Mouse (Mus musculus) hindbrain, embryonic 15.5 days (tissue): Measurements from ENCODE around the gene Brf1. TPM values are rescaled to one million over a fixed set of nuclear protein-coding genes. Genes with fewer than 3 reads are reported as not detected.
A peak's percentile ranks its signal among the peaks of the same experiment; 100 is the strongest.

Experiments
- ATAC-seq: fragments of 200-750 bp; cut with Nextera tagmentation; 2 replicates; pipeline ENCODE4 v1.8.0; 2017; ENCODE audit warnings: low read depth, moderate number of reproducible peaks, moderate TSS enrichment; ENCODE audit not compliant: low FRiP score
- H3K27ac ChIP-seq: fragments of 300-500 bp; sonication (generic); replicated peaks from 2 replicates; pipeline ENCODE4 v1.5.1; 2015; ENCODE audit warnings: mild to moderate bottlenecking, inconsistent platforms
- H3K27me3 ChIP-seq: fragments of 300-500 bp; sonication (generic); 2 replicates; pipeline ENCODE4 v1.6.1; 2015; ENCODE audit warnings: control low read depth, inconsistent platforms
- H3K36me3 ChIP-seq: fragments of 300-500 bp; sonication (generic); 2 replicates; pipeline ENCODE4 v1.6.1; 2015; ENCODE audit warnings: control low read depth, inconsistent platforms
- H3K4me1 ChIP-seq: fragments of 300-500 bp; sonication (generic); replicated peaks from 2 replicates; pipeline ENCODE4 v1.6.1; 2015; ENCODE audit warnings: control low read depth, inconsistent platforms
- H3K4me2 ChIP-seq: fragments of 300-500 bp; sonication (generic); 2 replicates; pipeline ENCODE4 v1.6.1; 2015; ENCODE audit warnings: moderate library complexity, mild to moderate bottlenecking, inconsistent platforms
- H3K4me3 ChIP-seq: fragments of 300-500 bp; sonication (generic); 2 replicates; pipeline ENCODE4 v1.5.1; 2015; ENCODE audit warnings: mild to moderate bottlenecking, inconsistent platforms
- H3K9ac ChIP-seq: fragments of 300-500 bp; sonication (generic); 2 replicates; pipeline ENCODE4 v1.6.1; 2015; ENCODE audit warnings: inconsistent platforms
- H3K9me3 ChIP-seq: fragments of 300-500 bp; sonication (generic); 2 replicates; pipeline ENCODE4 v1.6.1; 2016; ENCODE audit warnings: control low read depth, inconsistent platforms
- WGBS: fragments of 180-500 bp; shearing (Covaris S2); methylation state at CpG from one replicate; pipeline ENCODE4 v1.1.7; 2015; 5-methylcytosine and 5-hydroxymethylcytosine counted together
- polyA plus RNA-seq: library from polyadenylated mRNA; unstranded; fragments of >200 nt; fragmentation: Nextera tagmentation; extraction: Ambion mirVana; gene quantifications from 2 replicates; pipeline ENCODE4 v1.2.1, GENCODE M21; 2015

The Brf1 gene
- polyA plus RNA-seq, 1 experiment from 2014 or later: 51.3 TPM

DNA sequence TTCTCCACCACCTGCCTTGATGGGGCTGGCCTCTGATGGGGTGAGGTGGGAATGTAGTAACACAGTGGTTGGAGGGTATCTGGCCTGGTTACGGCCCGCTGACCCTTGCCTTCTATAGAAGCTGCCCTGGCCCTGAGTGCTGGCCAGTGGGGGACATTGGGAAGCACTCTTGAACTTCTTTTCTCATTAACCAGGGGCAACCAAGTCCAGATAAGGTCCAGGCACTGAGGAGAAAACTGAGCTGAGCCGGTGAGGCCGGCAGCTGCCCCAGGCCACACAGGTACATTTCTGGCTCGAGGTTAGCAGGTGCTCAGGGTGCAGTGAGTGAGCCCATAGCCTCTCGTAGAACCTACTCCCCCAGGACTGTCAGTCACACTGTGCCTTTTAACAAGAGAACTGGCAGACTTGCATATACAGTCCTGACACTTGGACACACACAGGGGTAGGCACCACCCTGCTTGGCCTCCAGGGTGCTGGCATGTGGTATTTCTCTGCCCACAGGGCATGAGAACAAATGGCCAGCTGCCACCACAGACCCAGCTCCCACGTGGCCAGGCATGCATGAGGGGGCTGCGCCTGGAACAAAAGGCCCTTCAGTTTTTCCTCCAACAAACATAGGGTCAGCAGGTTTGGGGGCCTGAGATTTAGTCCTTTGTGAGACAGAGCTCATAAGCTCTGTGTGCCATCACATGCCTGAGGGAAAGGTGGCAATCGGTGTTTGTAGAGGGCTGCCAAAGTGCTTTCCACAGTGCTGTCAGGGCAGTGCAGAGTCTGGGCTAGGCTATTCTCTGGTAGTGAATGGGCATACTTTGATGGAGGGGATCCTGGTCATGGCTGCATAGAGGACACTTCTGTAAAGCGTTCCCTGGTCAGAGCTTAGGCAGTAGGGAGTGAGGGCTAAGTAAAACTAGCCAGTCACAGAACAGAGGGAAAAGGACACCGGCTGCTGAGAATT, 32.1 kb upstream of the Brf1 start:
- H3K4me1 ChIP-seq: peaks cover 44% of the 10 kb centered on the region
- H3K27me3 ChIP-seq: no peaks in the 10 kb centered on the region
- WGBS: 56% methylated on average over 11 of the region's 11 CpGs
- no peak overlapping the region for H3K9ac ChIP-seq
- H3K36me3 ChIP-seq: no peaks in the 10 kb centered on the region
- peak; percentile 40; the same call in 1 of the 2 replicates for ATAC-seq
- H3K27ac ChIP-seq: peak overlapping the region; percentile 63; the same call in 1 of the 2 replicates
- H3K4me3 ChIP-seq: no peak overlapping the region
- H3K4me2 ChIP-seq: no peak overlapping the region
- no peaks in the 10 kb centered on the region for H3K9me3 ChIP-seq

DNA sequence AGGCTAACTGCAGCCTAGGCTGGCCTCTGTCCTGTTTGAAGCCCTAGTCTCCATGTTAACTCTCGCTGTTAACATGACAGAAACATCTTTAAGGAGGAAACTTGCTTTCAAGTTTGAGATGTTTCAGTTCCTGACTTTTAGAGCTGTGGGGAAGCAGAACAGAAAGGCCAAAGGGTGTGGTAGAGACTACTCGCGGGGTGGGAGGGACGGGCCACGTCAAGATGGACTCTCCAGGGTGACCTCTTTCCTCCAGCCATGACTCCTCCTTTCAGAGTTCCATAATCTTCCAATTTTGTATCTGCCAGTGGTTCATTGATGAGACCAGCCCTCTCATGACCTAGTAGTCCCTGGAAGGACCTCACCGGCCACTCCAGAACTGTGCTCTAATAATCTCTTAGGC, 30.9 kb upstream of the Brf1 start:
- Histone ChIP-seq H3K9me3 (no peaks in the 10 kb centered on the region), H3K4me2 (no peak overlapping the region), H3K4me3 (no peak overlapping the region), H3K9ac (no peak overlapping the region), H3K4me1 (peaks cover 47% of the 10 kb centered on the region), H3K36me3 (no peaks in the 10 kb centered on the region), H3K27ac (no peak overlapping the region; the same call in 1 of the 2 replicates), H3K27me3 (no peaks in the 10 kb centered on the region)
- ATAC-seq: no peak
- WGBS: 89% methylated on average over 6 of the region's 6 CpGs

DNA sequence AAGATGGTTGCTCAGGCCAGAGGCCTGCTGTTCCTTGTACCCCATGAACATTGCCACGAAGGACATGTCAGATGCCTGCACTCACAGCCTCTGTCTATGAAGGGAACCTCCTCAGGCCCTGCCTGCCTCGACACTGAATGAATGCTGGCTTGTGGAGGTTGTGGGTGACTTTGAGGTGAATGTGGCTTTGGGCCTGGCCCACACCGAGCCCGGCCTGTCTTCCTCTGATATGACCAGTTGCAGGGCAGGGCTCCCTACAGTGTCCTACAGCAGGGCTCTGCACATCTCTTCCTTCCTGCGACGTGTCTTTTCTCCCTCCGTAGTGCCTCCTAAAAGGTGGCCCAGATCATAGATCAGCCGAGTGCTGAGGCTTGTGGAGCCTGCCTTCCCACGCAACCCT, 30.5 kb upstream of the Brf1 start:
- H3K36me3 ChIP-seq: no peaks in the 10 kb centered on the region
- peaks cover 47% of the 10 kb centered on the region for H3K4me1 ChIP-seq
- no peak overlapping the region for H3K9ac ChIP-seq
- ATAC-seq: no peak
- H3K4me3 ChIP-seq: no peak overlapping the region
- H3K27ac ChIP-seq: no peak overlapping the region
- H3K9me3 ChIP-seq: no peaks in the 10 kb centered on the region
- no peak overlapping the region for H3K4me2 ChIP-seq
- 92% methylated on average over 9 of the region's 9 CpGs for WGBS
- H3K27me3 ChIP-seq: no peaks in the 10 kb centered on the region

DNA sequence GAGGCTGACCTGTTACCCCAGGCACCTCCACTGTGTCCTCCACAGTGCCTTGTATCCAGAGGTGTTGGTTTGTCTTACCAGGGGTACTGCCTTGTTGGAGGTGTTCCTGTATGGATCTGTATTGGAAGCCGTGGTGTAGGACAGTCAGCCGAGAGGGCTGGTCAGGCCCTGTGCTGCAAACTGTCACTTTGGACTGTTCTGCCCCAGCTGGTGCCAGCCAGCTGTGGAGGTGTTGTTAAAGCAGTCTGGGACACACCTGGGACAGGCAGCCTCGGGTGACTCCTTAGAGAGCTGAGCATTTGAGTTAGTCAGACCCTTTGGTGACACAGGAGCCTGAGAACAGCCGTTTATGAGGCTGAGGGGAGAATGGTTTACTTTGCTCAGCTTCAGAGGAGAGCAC, 29.5 kb upstream of the Brf1 start:
- Histone ChIP-seq H3K4me3 (no peak overlapping the region), H3K4me2 (no peak overlapping the region), H3K4me1 (peaks cover 47% of the 10 kb centered on the region), H3K9me3 (no peaks in the 10 kb centered on the region), H3K9ac (no peak overlapping the region), H3K36me3 (no peaks in the 10 kb centered on the region), H3K27ac (no peak overlapping the region), H3K27me3 (no peaks in the 10 kb centered on the region)
- WGBS: 74% methylated on average over 4 of the region's 4 CpGs
- no peak for ATAC-seq

DNA sequence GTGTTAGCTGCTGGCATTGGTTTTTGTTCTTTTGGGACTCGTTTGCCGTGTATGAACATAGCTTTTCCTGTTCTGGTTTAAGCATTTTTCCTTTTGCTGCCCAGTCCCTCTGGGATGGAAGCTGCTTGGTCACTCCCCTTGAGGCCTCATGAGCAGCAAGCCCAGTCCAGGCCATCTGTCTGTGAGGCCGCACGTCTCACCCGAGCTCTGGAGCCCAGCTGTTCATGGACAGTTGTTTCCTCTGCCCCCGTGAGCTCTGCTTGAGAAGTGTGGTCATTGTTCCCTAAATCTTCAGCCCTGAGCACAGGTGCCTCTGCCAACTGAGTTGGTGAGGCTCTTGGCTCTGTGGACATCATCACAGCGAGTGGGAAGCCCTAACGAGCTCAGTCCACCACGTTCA, 28.4 kb upstream of the Brf1 start:
- Histone ChIP-seq H3K27ac (peak overlapping the region; percentile 58), H3K27me3 (no peaks in the 10 kb centered on the region), H3K9ac (no peak overlapping the region), H3K36me3 (no peaks in the 10 kb centered on the region), H3K4me2 (no peak overlapping the region), H3K4me1 (peaks cover 47% of the 10 kb centered on the region), H3K4me3 (no peak overlapping the region), H3K9me3 (no peaks in the 10 kb centered on the region)
- ATAC-seq: no peak
- WGBS: 52% methylated on average over 9 of the region's 9 CpGs

DNA sequence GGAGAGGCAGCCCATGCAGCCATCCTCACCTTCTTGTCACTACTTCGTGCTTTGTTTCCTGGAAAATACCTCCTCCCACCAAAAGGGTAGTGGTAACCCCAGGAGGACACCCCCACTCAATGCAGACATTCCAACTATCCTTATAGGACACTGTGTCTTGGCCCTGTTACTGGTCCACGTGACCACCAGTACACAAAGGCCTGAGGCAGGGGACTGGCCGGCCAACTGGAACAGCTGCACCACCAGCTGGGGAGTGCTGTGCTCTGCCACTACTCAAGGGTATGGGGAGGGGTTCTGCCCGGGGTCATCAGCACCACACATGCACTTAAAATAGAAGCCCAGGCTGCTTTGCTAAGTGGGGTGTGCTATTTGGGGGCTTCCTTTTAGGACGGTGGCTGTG, 27.6 kb upstream of the Brf1 start:
- WGBS: 36% methylated on average over 5 of the region's 5 CpGs
- H3K36me3 ChIP-seq: no peaks in the 10 kb centered on the region
- H3K4me1 ChIP-seq: peaks cover 39% of the 10 kb centered on the region
- peak overlapping the region; percentile 58; the same call in 1 of the 2 replicates for H3K27ac ChIP-seq
- H3K4me3 ChIP-seq: no peak overlapping the region
- H3K4me2 ChIP-seq: no peak overlapping the region
- H3K9ac ChIP-seq: no peak overlapping the region
- H3K27me3 ChIP-seq: no peaks in the 10 kb centered on the region
- peak; percentile 49; the same call in 1 of the 2 replicates for ATAC-seq
- H3K9me3 ChIP-seq: no peaks in the 10 kb centered on the region

DNA sequence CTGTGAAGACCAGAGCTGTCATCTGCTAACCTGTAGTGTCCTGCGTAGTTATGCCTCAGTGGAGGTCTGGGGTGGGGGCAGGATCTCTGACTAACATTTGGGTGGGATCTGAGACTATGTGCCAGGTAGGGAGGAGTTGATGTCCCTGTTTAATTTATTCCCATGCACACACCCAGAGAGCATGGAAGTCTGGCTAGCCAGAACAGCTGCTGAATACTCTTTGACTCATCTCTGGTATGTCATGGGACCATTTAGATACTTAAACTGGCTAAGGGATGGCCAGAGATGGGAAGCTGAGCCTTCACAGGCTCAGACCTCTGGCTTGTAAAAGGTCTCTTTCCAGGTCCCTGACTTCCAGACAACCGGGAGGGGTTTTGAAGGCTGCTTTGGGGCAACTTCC, 27.0 kb upstream of the Brf1 start:
- WGBS: 92% methylated on average over 2 of the region's 2 CpGs
- Histone ChIP-seq H3K36me3 (no peaks in the 10 kb centered on the region), H3K27ac (no peak overlapping the region), H3K9me3 (no peaks in the 10 kb centered on the region), H3K9ac (no peak overlapping the region), H3K4me3 (no peak overlapping the region), H3K27me3 (no peaks in the 10 kb centered on the region), H3K4me2 (no peak overlapping the region), H3K4me1 (peaks cover 33% of the 10 kb centered on the region)
- ATAC-seq: no peak

DNA sequence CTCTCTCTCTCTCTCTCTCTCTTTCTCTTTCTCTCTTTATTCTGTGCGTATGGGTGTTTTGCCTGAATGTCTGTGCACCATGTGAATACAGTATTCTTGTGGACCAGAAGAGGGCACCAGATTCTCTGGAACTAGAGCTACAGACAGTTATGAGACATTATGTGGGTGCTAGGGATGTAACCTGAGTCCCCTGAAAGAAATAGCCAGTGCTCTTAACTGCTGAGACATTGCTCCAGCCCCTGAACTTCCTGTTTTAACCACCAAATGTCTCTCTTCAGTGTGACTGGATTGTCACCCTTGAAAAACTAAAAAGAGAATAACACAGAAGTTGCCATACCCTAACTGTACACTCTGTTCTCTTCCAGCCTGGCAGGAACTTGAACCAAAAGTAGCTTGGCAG, 26.1 kb upstream of the Brf1 start:
- Histone ChIP-seq H3K4me1 (peaks cover 24% of the 10 kb centered on the region), H3K27ac (no peak overlapping the region), H3K4me2 (no peak overlapping the region), H3K9ac (no peak overlapping the region), H3K36me3 (no peaks in the 10 kb centered on the region), H3K27me3 (no peaks in the 10 kb centered on the region), H3K9me3 (no peaks in the 10 kb centered on the region), H3K4me3 (no peak overlapping the region)
- 96% methylated on average over 1 of the region's 1 CpGs for WGBS
- ATAC-seq: no peak

DNA sequence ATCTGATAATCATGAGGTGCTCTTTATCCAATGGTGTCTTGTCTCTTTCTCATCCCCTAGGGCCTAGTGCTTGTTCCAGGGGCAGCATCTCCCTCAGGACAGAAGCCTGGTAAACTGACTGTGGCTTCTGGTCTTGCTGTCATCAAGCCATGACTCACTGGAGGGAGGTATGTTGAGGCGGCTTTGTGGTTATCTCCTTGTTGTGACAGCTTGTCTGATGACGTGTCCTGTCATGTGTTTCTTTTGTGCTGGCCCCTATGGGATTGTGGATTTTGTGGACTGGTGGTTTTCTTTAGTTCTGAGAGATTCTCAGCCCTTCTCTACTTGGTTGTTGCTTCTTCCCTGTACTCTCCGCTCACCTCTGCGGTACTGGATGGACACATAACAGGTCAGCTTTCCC, 22.6 kb upstream of the Brf1 start:
- Histone ChIP-seq H3K9ac (no peak overlapping the region), H3K4me1 (peaks cover 17% of the 10 kb centered on the region), H3K9me3 (no peaks in the 10 kb centered on the region), H3K4me2 (no peak overlapping the region), H3K36me3 (peaks cover 2% of the 10 kb centered on the region; the same call in 1 of the 2 replicates), H3K4me3 (no peak overlapping the region), H3K27me3 (no peaks in the 10 kb centered on the region), H3K27ac (no peak overlapping the region)
- ATAC-seq: no peak
- 84% methylated on average over 4 of the region's 4 CpGs for WGBS

DNA sequence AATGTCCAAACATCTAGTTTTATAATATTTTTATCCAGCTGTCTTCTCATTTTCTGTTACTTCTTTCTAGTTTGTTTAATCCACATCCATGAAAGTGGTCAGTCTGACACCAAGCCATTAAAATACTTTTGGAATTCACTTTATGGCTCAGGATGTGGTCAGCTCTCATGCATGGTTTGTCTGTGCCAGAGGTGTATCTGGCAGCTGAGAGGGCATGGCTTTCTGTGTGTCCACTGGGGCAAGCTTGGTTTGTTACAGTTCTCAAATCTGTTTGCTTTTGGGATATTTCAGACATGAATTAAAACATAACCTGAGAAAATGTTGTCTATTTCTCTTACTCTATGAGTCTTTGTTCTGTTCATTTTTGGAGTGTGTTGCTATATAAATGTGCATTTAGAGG, 21.0 kb upstream of the Brf1 start:
- ATAC-seq: no peak
- H3K36me3 ChIP-seq: peaks cover 2% of the 10 kb centered on the region; the same call in 1 of the 2 replicates

DNA sequence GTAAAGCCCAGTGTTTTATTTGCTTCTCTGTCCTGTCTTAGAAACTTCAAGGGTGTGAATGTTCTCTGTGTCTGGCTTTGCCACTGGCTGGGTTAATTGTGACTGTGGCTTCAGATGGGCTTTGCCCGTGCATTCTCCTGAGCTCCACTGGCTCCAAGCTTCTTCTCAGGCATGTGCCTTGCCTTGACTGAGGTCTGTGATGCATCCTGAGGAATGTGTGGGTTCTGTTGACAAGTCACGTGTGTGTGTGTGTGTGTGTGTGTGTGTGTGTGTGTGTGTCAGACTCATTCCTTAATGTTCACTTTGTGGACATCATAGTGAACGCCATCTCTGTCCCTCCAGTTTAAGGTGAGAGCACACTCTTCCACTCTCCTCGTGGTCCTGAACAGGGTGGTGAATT, 18.3 kb upstream of the Brf1 start:
- no peak overlapping the region for H3K27ac ChIP-seq
- WGBS: 91% methylated on average over 4 of the region's 4 CpGs
- no peak overlapping the region for H3K4me3 ChIP-seq
- H3K4me1 ChIP-seq: peaks cover 39% of the 10 kb centered on the region
- H3K36me3 ChIP-seq: peaks cover 2% of the 10 kb centered on the region; the same call in 1 of the 2 replicates
- H3K4me2 ChIP-seq: no peak overlapping the region
- no peaks in the 10 kb centered on the region for H3K27me3 ChIP-seq
- H3K9me3 ChIP-seq: no peaks in the 10 kb centered on the region
- H3K9ac ChIP-seq: no peak overlapping the region
- ATAC-seq: no peak

More for the DNA sequence above, 21.0 kb upstream of the Brf1 start:
- Histone ChIP-seq H3K4me3 (no peak overlapping the region), H3K4me2 (no peak overlapping the region), H3K27ac (no peak overlapping the region), H3K9me3 (no peaks in the 10 kb centered on the region), H3K27me3 (no peaks in the 10 kb centered on the region), H3K4me1 (peaks cover 24% of the 10 kb centered on the region), H3K9ac (no peak overlapping the region)

DNA sequence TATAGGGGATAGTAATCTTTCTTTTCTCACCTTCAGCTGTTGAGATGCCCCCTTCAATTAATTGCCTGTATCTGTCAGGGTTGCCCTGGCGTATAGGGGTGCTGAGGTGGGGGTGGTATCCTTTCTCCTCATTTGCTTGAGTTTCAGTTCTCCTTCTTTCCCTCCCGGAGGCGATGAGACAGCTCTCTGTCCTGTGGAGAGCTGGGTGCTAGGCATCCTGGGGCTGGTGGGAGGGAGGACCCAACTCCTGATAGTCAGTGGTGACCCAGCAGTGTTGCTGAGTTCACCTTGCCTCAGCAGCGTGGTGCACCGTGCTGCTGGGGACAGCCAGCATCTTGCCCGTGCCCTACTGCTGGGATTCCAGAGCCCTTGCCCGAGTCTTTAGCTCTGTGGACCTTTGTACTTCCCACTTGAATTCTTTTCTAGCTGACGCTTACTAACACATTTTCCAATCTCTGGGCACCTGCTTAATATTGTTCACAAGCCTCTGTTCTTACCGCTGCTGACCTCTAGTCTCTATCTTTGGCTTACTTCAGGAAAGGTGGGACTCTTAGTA, 17.0 kb upstream of the Brf1 start:
- peaks cover 51% of the 10 kb centered on the region for H3K4me1 ChIP-seq
- WGBS: 75% methylated on average over 9 of the region's 9 CpGs
- H3K4me2 ChIP-seq: no peak overlapping the region
- no peak overlapping the region for H3K27ac ChIP-seq
- peaks cover 2% of the 10 kb centered on the region; the same call in 1 of the 2 replicates for H3K36me3 ChIP-seq
- H3K4me3 ChIP-seq: no peak overlapping the region
- no peaks in the 10 kb centered on the region for H3K27me3 ChIP-seq
- no peak overlapping the region for H3K9ac ChIP-seq
- no peak for ATAC-seq
- H3K9me3 ChIP-seq: no peaks in the 10 kb centered on the region
